In genomic region chr7:46714518-46714917, GRCm38 (mm10) we compare ENCODE assay signal across 8 mouse cellular contexts. TPM values are rescaled to one million over a fixed set of nuclear protein-coding genes. Genes with fewer than 3 reads are reported as not detected.
DNase-seq lines count a peak whose midpoint lies in the region; ATAC-seq and TF ChIP-seq lines count a peak whose summit lies in the region.

No protein-coding gene starts in this region.

- H3K4me2 ChIP-seq in forebrain, embryonic 16.5 days (ENCODE audit: low read length) = no peak overlapping the region
- H3K4me2 ChIP-seq in intestine, postnatal 0 days (replicated peaks; ENCODE audit: low read depth) = no peak overlapping the region

- no peak for ATAC-seq in forebrain, embryonic 16.5 days
- ATAC-seq in intestine, postnatal 0 days = peak; percentile 48; the same call in 1 of the 2 replicates

- H3K27me3 ChIP-seq in forebrain, embryonic 10.5 days (ENCODE audit: poor library complexity, severe bottlenecking) = peaks cover 6% of the 10 kb centered on the region; the same call in 1 of the 2 replicates
- no peaks in the 10 kb centered on the region for H3K27me3 ChIP-seq in forebrain, embryonic 16.5 days (replicated peaks; ENCODE audit: control insufficient read depth, insufficient read depth, low read length)
- no peaks in the 10 kb centered on the region for H3K27me3 ChIP-seq in intestine, postnatal 0 days (replicated peaks; ENCODE audit: control insufficient read depth, insufficient read depth, low read length)

- no peaks in the 10 kb centered on the region for H3K36me3 ChIP-seq in forebrain, embryonic 10.5 days (replicated peaks)
- no peaks in the 10 kb centered on the region for H3K36me3 ChIP-seq in forebrain, embryonic 16.5 days (ENCODE audit: control insufficient read depth, insufficient read depth)
- H3K36me3 ChIP-seq in intestine, postnatal 0 days (ENCODE audit: control insufficient read depth, insufficient read depth) = no peaks in the 10 kb centered on the region

- H3K4me1 ChIP-seq in forebrain, embryonic 10.5 days = peaks cover 3% of the 10 kb centered on the region
- peaks cover 11% of the 10 kb centered on the region for H3K4me1 ChIP-seq in forebrain, embryonic 16.5 days (replicated peaks; ENCODE audit: control insufficient read depth, insufficient read depth, low read length)
- no peaks in the 10 kb centered on the region; the same call in 1 of the 2 replicates for H3K4me1 ChIP-seq in intestine, postnatal 0 days (replicated peaks; ENCODE audit: control insufficient read depth, insufficient read depth, low read length)

- no peaks in the 10 kb centered on the region for H3K9me3 ChIP-seq in forebrain, embryonic 10.5 days
- H3K9me3 ChIP-seq in forebrain, embryonic 16.5 days (ENCODE audit: control insufficient read depth, low read length) = no peaks in the 10 kb centered on the region
- no peaks in the 10 kb centered on the region for H3K9me3 ChIP-seq in intestine, postnatal 0 days (ENCODE audit: control insufficient read depth)

- peak; percentile 95 for TF ChIP-seq CTCF in intestine, postnatal 0 days (IDR thresholded peaks at IDR 0.05; ENCODE audit: low read depth)

- H3K27ac ChIP-seq in forebrain, embryonic 10.5 days = no peak overlapping the region
- no peak overlapping the region for H3K27ac ChIP-seq in forebrain, embryonic 16.5 days (ENCODE audit: low read length)
- H3K27ac ChIP-seq in intestine, postnatal 0 days (ENCODE audit: low read depth, low read length) = no peak overlapping the region

- 38% methylated on average over 6 of the region's 6 CpGs for WGBS in forebrain, embryonic 10.5 days
- 33% methylated on average over 6 of the region's 6 CpGs for WGBS in forebrain, embryonic 16.5 days
- WGBS in intestine, postnatal 0 days = 34% methylated on average over 6 of the region's 6 CpGs

- no peak overlapping the region for H3K4me3 ChIP-seq in forebrain, embryonic 10.5 days
- H3K4me3 ChIP-seq in forebrain, embryonic 16.5 days (replicated peaks; ENCODE audit: low read length) = no peak overlapping the region
- no peak overlapping the region for H3K4me3 ChIP-seq in intestine, postnatal 0 days (ENCODE audit: low read depth, low read length)

- DNase-seq in forebrain, embryonic 10.5 days (ENCODE audit: extremely low spot score, low spot score) = peak; percentile 42
- DNase-seq in urinary bladder, postnatal 14 days (ENCODE audit: low spot score) = peak; percentile 54
- DNase-seq in urinary bladder, adult 2 months (ENCODE audit: low spot score) = no peak
- peak; percentile 75 for DNase-seq in embryo, embryonic 11 days
- peak; percentile 71 for DNase-seq in lung, postnatal 25 days (ENCODE audit: low spot score)
- DNase-seq in spleen, adult 12 weeks (ENCODE audit: low spot score) = peak; percentile 46

- H3K9ac ChIP-seq in forebrain, embryonic 16.5 days (replicated peaks; ENCODE audit: low read depth, low read length) = no peak overlapping the region
- no peak overlapping the region for H3K9ac ChIP-seq in intestine, postnatal 0 days (ENCODE audit: low read depth, low read length)

RNA-seq across cellular contexts. Expression of gene Saa3, which starts 1.0 kb away (rescaled TPM):
- polyA plus RNA-seq in forebrain, embryonic 10.5 days (2016; fragmentation: Nextera tagmentation; extraction: Ambion mirVana) = 0.06 and 0.24 TPM in 2 replicates
- polyA plus RNA-seq in forebrain, embryonic 16.5 days (2015; fragmentation: Nextera tagmentation; extraction: Ambion mirVana) = 0.33 TPM in 1 of 2 replicates, not detected in the other
- 0.87 and 1.7 TPM in 2 replicates for polyA plus RNA-seq in urinary bladder, adult 2 months (2012; rRNA removed)
- 2.3 and 5.2 TPM in 2 replicates for polyA plus RNA-seq in intestine, postnatal 0 days (2015; fragmentation: Nextera tagmentation; extraction: Ambion mirVana)

RNA-seq across cellular contexts. Expression of gene Saal1, which starts 4.0 kb away (rescaled TPM):
- 45.4 and 47.6 TPM in 2 replicates for polyA plus RNA-seq in forebrain, embryonic 10.5 days (2016; fragmentation: Nextera tagmentation; extraction: Ambion mirVana)
- polyA plus RNA-seq in forebrain, embryonic 16.5 days (2015; fragmentation: Nextera tagmentation; extraction: Ambion mirVana) = 20.8 and 22.3 TPM in 2 replicates
- 8.5 TPM in 2 replicates for polyA plus RNA-seq in urinary bladder, adult 2 months (2012; rRNA removed)
- polyA plus RNA-seq in intestine, postnatal 0 days (2015; fragmentation: Nextera tagmentation; extraction: Ambion mirVana) = 8.4 and 9.3 TPM in 2 replicates

RNA-seq across cellular contexts. Expression of gene Saa4, which starts 17.9 kb away (rescaled TPM):
- polyA plus RNA-seq in forebrain, embryonic 10.5 days (2016; fragmentation: Nextera tagmentation; extraction: Ambion mirVana) = not detected in 2 replicates
- not detected in 2 replicates for polyA plus RNA-seq in forebrain, embryonic 16.5 days (2015; fragmentation: Nextera tagmentation; extraction: Ambion mirVana)
- polyA plus RNA-seq in urinary bladder, adult 2 months (2012; rRNA removed) = not detected in 2 replicates
- polyA plus RNA-seq in intestine, postnatal 0 days (2015; fragmentation: Nextera tagmentation; extraction: Ambion mirVana) = not detected in 2 replicates

RNA-seq across cellular contexts. Expression of gene Saa1, which starts 28.3 kb away (rescaled TPM):
- 0.33 and 0.48 TPM in 2 replicates for polyA plus RNA-seq in forebrain, embryonic 10.5 days (2016; fragmentation: Nextera tagmentation; extraction: Ambion mirVana)
- polyA plus RNA-seq in forebrain, embryonic 16.5 days (2015; fragmentation: Nextera tagmentation; extraction: Ambion mirVana) = not detected in 2 replicates
- polyA plus RNA-seq in urinary bladder, adult 2 months (2012; rRNA removed) = not detected in 2 replicates
- polyA plus RNA-seq in intestine, postnatal 0 days (2015; fragmentation: Nextera tagmentation; extraction: Ambion mirVana) = 0.29 and 0.47 TPM in 2 replicates

RNA-seq across cellular contexts. Expression of gene Saa2, which starts 37.1 kb away (rescaled TPM):
- polyA plus RNA-seq in forebrain, embryonic 10.5 days (2016; fragmentation: Nextera tagmentation; extraction: Ambion mirVana) = 0.35 TPM in 1 of 2 replicates, not detected in the other
- not detected in 2 replicates for polyA plus RNA-seq in forebrain, embryonic 16.5 days (2015; fragmentation: Nextera tagmentation; extraction: Ambion mirVana)
- not detected in 2 replicates for polyA plus RNA-seq in urinary bladder, adult 2 months (2012; rRNA removed)
- polyA plus RNA-seq in intestine, postnatal 0 days (2015; fragmentation: Nextera tagmentation; extraction: Ambion mirVana) = not detected in 2 replicates
